Mouse (Mus musculus) erythroblast, embryonic 14.5 days (primary cell): ENCODE data around the gene Arhgap5.

ENCODE experiments used
- GATA1 ChIP-seq: IDR thresholded peaks from 2 replicates; pipeline ENCODE4 v1.6.1; 2012; ENCODE audit warnings: low read length, inconsistent platforms, mixed read lengths
- TAL1 ChIP-seq: IDR thresholded peaks from 3 replicates; pipeline ENCODE4 v1.6.1; 2012; ENCODE audit warnings: low read length, inconsistent platforms, mixed read lengths

- TF ChIP-seq TAL1 (no peak), GATA1 (no peak)
Measured at GRCm38 (mm10) chr12:52502161-52502560, 1.6 kb upstream of the Arhgap5 start.
